Mouse (Mus musculus) hindbrain, embryonic 11.5 days (tissue): ENCODE measurements at regions not wholly inside any gene's neighbourhood (a gene's known extent, or its start where the extent isn't known, plus 50 kb on each side); places are given as distances from the start of the nearest gene placed in this dataset.
A peak's percentile ranks its signal among the peaks of the same experiment; 100 is the strongest.
"Not testable (repeated sequence)": the region's sequence is repeated elsewhere in the genome, so short reads cannot be mapped to it uniquely, and the experiment has no call there.

ENCODE experiments used
- ATAC-seq: fragments of 200-750 bp; cut with Nextera tagmentation; 2 replicates; pipeline ENCODE4 v1.8.0; 2017; ENCODE audit warnings: mild to moderate bottlenecking, moderate TSS enrichment, moderate library complexity; ENCODE audit not compliant: low FRiP score
- DNase-seq: peaks from one replicate; pipeline ENCODE4 v3.0.0-alpha.2; 2015; ENCODE audit warnings: low spot score
- H3K27ac ChIP-seq: fragments of 300-500 bp; sonication (generic); 2 replicates; pipeline ENCODE4 v1.5.1; 2014; ENCODE audit warnings: mild to moderate bottlenecking, low read depth, low read length
- H3K27me3 ChIP-seq: fragments of 300-500 bp; sonication (generic); 2 replicates; pipeline ENCODE4 v1.6.1; 2014; ENCODE audit warnings: mild to moderate bottlenecking, low read length, moderate library complexity, mixed read lengths; ENCODE audit not compliant: control insufficient read depth, insufficient read depth
- H3K36me3 ChIP-seq: fragments of 300-500 bp; sonication (generic); 2 replicates; pipeline ENCODE4 v1.6.1; 2014; ENCODE audit warnings: mild to moderate bottlenecking, low read length, moderate library complexity, mixed read lengths; ENCODE audit not compliant: control insufficient read depth, insufficient read depth
- H3K4me1 ChIP-seq: fragments of 300-500 bp; sonication (generic); replicated peaks from 2 replicates; pipeline ENCODE4 v1.6.1; 2014; ENCODE audit warnings: low read length, mixed read lengths; ENCODE audit not compliant: control insufficient read depth, insufficient read depth
- H3K4me2 ChIP-seq: fragments of 300-500 bp; sonication (generic); replicated peaks from 2 replicates; pipeline ENCODE4 v1.6.1; 2014; ENCODE audit warnings: mild to moderate bottlenecking, low read depth, low read length
- H3K4me3 ChIP-seq: fragments of 300-500 bp; sonication (generic); 2 replicates; pipeline ENCODE4 v1.5.1; 2014; ENCODE audit warnings: low read depth, low read length
- H3K9ac ChIP-seq: fragments of 300-500 bp; sonication (generic); 2 replicates; pipeline ENCODE4 v1.6.1; 2014; ENCODE audit warnings: low read depth, low read length
- H3K9me3 ChIP-seq: fragments of 300-500 bp; sonication (generic); 2 replicates; pipeline ENCODE4 v1.6.1; 2016; ENCODE audit warnings: low read length; ENCODE audit not compliant: control insufficient read depth
- WGBS: fragments of 180-500 bp; shearing (Covaris S2); extraction: QIAGEN DNeasy Blood & Tissue Kit; methylation state at CpG from one replicate; pipeline ENCODE4 v1.1.7; 2014; 5-methylcytosine and 5-hydroxymethylcytosine counted together

DNA sequence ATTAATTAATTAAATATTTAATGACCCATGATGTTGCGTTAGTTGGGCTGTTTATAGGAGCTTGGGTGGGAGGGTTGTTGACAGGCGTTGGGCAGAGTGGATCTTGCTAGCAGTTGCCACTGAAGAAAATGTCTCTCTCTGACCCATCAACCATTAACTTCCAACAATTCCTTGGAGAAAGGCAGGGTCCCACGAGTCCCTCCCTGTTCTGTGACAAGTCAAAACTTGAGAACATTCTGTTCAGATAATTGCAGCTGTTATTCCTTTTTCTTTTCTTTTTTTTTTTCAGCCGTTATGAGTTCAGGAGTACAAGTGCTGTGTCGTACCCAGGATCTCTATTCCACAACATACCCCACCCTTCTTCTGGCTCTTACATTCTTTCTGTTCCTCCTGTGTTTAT lies 59.8 kb upstream of the Tnfrsf21 start:
- H3K9me3 ChIP-seq: no peaks in the 10 kb centered on the region

DNA sequence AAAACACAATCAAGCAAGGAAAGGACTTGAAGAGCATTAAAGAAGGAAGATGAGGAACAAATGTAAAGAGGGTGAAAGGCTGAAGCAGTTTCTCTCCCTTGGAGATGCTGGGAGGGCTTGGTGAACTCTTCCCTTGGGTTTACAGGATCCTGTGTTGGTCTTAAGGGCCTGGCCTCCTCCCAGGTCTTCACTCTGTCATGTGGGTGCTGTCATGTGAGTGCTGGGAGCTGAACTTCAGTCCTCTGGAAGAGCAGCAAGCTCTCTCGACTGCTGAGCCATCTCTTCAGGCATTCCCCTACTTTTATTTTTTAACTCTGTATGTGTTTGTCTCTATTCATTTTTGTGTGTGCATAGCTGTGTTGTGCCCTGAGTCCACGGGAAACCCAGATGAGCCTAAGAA lies 61.6 kb upstream of the Tnfrsf21 start:
- DNase-seq (no peak), ATAC-seq (no peak)
- H3K9ac ChIP-seq: no peak overlapping the region
- no peak overlapping the region for H3K4me3 ChIP-seq
- no peak overlapping the region for H3K27ac ChIP-seq
- WGBS: 70% methylated on average over 2 of the region's 2 CpGs
- H3K27me3 ChIP-seq: no peaks in the 10 kb centered on the region
- H3K9me3 ChIP-seq: no peaks in the 10 kb centered on the region
- no peak overlapping the region for H3K4me2 ChIP-seq
- no peaks in the 10 kb centered on the region for H3K36me3 ChIP-seq
- H3K4me1 ChIP-seq: no peaks in the 10 kb centered on the region

More for the DNA sequence above, 59.8 kb upstream of the Tnfrsf21 start:
- H3K9ac ChIP-seq: no peak overlapping the region
- WGBS: 79% methylated on average over 5 of the region's 5 CpGs
- H3K4me1 ChIP-seq: no peaks in the 10 kb centered on the region
- H3K36me3 ChIP-seq: no peaks in the 10 kb centered on the region
- no peak for DNase-seq
- H3K4me3 ChIP-seq: no peak overlapping the region
- ATAC-seq: no peak
- no peak overlapping the region for H3K4me2 ChIP-seq
- H3K27ac ChIP-seq: no peak overlapping the region
- no peaks in the 10 kb centered on the region for H3K27me3 ChIP-seq

- DNase-seq (no peak), ATAC-seq (no peak)
- Histone ChIP-seq H3K4me2 (no peak overlapping the region), H3K36me3 (no peaks in the 10 kb centered on the region), H3K27ac (no peak overlapping the region), H3K4me3 (no peak overlapping the region), H3K9me3 (no peaks in the 10 kb centered on the region), H3K9ac (no peak overlapping the region), H3K4me1 (no peaks in the 10 kb centered on the region), H3K27me3 (no peaks in the 10 kb centered on the region)
- WGBS: 80% methylated on average over 2 of the region's 2 CpGs
Observed at GRCm38 (mm10) chr17:42944453-42944852, 68.0 kb upstream of the Cd2ap start.

- peak; percentile 68; the same call in 1 of the 2 replicates for ATAC-seq
- 20% methylated on average over 9 of the region's 9 CpGs for WGBS
Observed at GRCm38 (mm10) chr17:42943272-42943696, 66.8 kb upstream of the Cd2ap start.

GRCm38 (mm10) chr17:42939476-42939875 lies 63.0 kb upstream of the Cd2ap start:
- no peak overlapping the region for H3K9ac ChIP-seq
- WGBS: 79% methylated on average over 7 of the region's 7 CpGs

More at GRCm38 (mm10) chr17:42943272-42943696, 66.8 kb upstream of the Cd2ap start:
- Histone ChIP-seq H3K4me3 (no peak overlapping the region), H3K9ac (no peak overlapping the region), H3K9me3 (no peaks in the 10 kb centered on the region), H3K4me2 (no peak overlapping the region), H3K4me1 (no peaks in the 10 kb centered on the region), H3K27me3 (no peaks in the 10 kb centered on the region), H3K27ac (no peak overlapping the region), H3K36me3 (no peaks in the 10 kb centered on the region)
- DNase-seq: peak; percentile 82

DNA sequence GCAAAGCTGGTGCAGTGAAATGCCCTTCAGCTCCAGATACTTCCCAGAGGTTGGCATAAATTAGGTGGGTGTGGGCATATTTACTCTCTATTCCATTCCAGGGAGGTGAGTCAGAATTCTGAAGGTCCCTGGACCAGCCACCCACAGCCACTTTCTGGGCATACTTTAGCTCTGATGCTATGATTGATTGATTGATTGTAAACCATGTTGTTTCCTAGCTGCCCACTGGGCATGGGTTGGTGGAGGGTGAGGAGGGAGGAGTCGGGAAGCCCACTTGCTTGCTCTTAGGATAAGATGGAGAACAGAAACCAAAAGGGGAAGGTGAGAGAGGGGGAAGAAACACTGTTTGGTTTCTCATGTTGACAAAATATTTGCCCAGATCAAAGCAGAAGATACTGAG lies 62.1 kb upstream of the Cd2ap start:
- Histone ChIP-seq H3K9ac (no peak overlapping the region), H3K4me3 (no peak overlapping the region), H3K9me3 (no peaks in the 10 kb centered on the region), H3K4me1 (no peaks in the 10 kb centered on the region), H3K27ac (no peak overlapping the region), H3K27me3 (no peaks in the 10 kb centered on the region), H3K36me3 (no peaks in the 10 kb centered on the region), H3K4me2 (no peak overlapping the region)
- 84% methylated on average over 1 of the region's 1 CpGs for whole genome bisulfite sequencing
- DNase-seq: no peak
- no peak for ATAC-seq

More at GRCm38 (mm10) chr17:42939476-42939875, 63.0 kb upstream of the Cd2ap start:
- H3K4me3 ChIP-seq: no peak overlapping the region
- no peaks in the 10 kb centered on the region for H3K9me3 ChIP-seq
- DNase-seq (no peak), ATAC-seq (no peak)
- no peak overlapping the region for H3K4me2 ChIP-seq
- no peaks in the 10 kb centered on the region for H3K36me3 ChIP-seq
- no peaks in the 10 kb centered on the region for H3K27me3 ChIP-seq
- no peaks in the 10 kb centered on the region for H3K4me1 ChIP-seq
- H3K27ac ChIP-seq: no peak overlapping the region

DNA sequence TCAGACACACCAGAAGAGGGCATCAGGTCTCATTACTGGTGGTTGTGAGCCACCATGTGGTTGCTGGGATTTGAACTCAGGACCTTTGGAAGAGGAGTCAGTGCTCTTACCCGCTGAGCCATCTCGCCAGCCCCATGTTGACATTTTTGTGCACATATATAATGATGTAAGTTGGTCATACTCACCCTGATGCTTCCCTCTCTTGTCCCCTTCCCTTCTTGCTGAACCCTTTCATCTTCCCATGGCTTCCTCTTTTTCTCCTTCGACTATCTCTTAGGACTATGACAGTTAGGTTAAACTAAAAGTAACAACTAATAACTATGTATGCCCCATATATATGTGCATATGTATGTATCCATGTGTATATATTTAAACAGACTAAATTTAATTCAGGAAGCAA lies 61.0 kb upstream of the Cd2ap start:
- not testable (repeated sequence) for H3K4me3 ChIP-seq, ATAC-seq, H3K9ac ChIP-seq, H3K4me1 ChIP-seq, H3K9me3 ChIP-seq, H3K36me3 ChIP-seq, H3K4me2 ChIP-seq, DNase-seq, H3K27me3 ChIP-seq, H3K27ac ChIP-seq
- WGBS: 92% methylated on average over 3 of the region's 3 CpGs

GRCm38 (mm10) chr17:42934068-42934467 lies 57.6 kb upstream of the Cd2ap start:
- 88% methylated on average over 3 of the region's 3 CpGs for WGBS

GRCm38 (mm10) chr17:42933335-42934004 lies 57.0 kb upstream of the Cd2ap start:
- Histone ChIP-seq H3K9me3 (no peaks in the 10 kb centered on the region), H3K9ac (no peak overlapping the region), H3K27me3 (no peaks in the 10 kb centered on the region), H3K4me1 (no peaks in the 10 kb centered on the region), H3K36me3 (no peaks in the 10 kb centered on the region), H3K4me2 (no peak overlapping the region), H3K27ac (no peak overlapping the region), H3K4me3 (no peak overlapping the region)
- DNase-seq (no peak), ATAC-seq (no peak)
- WGBS: 79% methylated on average over 7 of the region's 7 CpGs

More at GRCm38 (mm10) chr17:42934068-42934467, 57.6 kb upstream of the Cd2ap start:
- Histone ChIP-seq H3K27me3 (no peaks in the 10 kb centered on the region), H3K36me3 (no peaks in the 10 kb centered on the region), H3K4me3 (no peak overlapping the region), H3K27ac (no peak overlapping the region), H3K9me3 (no peaks in the 10 kb centered on the region), H3K4me1 (no peaks in the 10 kb centered on the region), H3K9ac (no peak overlapping the region), H3K4me2 (no peak overlapping the region)
- no peak for DNase-seq
- ATAC-seq: no peak
